Mouse (Mus musculus): Measurements from ENCODE around the gene Evpl. TPM values are rescaled to one million over a fixed set of nuclear protein-coding genes. Genes with fewer than 3 reads are reported as not detected.

The Evpl gene
- polyA plus RNA-seq, 1 experiment from 2014 or later: 0.08 TPM

GRCm38 (mm10) chr11:116212847-116213246 lies 25.0 kb downstream of the Evpl start:
- 74% methylated on average over 6 of the region's 6 CpGs for WGBS (ENCODE audit: insufficient replicate concordance)
- ATAC-seq (ENCODE audit: insufficient read depth): no peak

GRCm38 (mm10) chr11:116210696-116211095 lies 27.2 kb downstream of the Evpl start:
- Histone ChIP-seq H3K4me3 (replicated peaks) (no peak overlapping the region), H3K27ac (replicated peaks) (no peak overlapping the region), H3K36me3 (replicated peaks) (peaks cover 9% of the 10 kb centered on the region; the same call in 1 of the 2 replicates), H3K27me3 (no peaks in the 10 kb centered on the region), H3K4me2 (no peak overlapping the region), H3K9me3 (replicated peaks) (no peaks in the 10 kb centered on the region), H3K4me1 (replicated peaks) (peaks cover 10% of the 10 kb centered on the region; the same call in 1 of the 2 replicates), H3K9ac (no peak overlapping the region)
- ATAC-seq (ENCODE audit: insufficient read depth): no peak
- 54% methylated on average over 5 of the region's 5 CpGs for WGBS (ENCODE audit: insufficient replicate concordance)

More at GRCm38 (mm10) chr11:116212847-116213246, 25.0 kb downstream of the Evpl start:
- no peak overlapping the region for H3K4me2 ChIP-seq
- H3K9me3 ChIP-seq (replicated peaks): no peaks in the 10 kb centered on the region
- no peaks in the 10 kb centered on the region for H3K27me3 ChIP-seq
- H3K36me3 ChIP-seq (replicated peaks): no peaks in the 10 kb centered on the region
- peaks cover 10% of the 10 kb centered on the region; the same call in 1 of the 2 replicates for H3K4me1 ChIP-seq (replicated peaks)
- no peak overlapping the region for H3K27ac ChIP-seq (replicated peaks)
- no peak overlapping the region for H3K9ac ChIP-seq
- H3K4me3 ChIP-seq (replicated peaks): no peak overlapping the region

GRCm38 (mm10) chr11:116209257-116209656 lies 28.6 kb downstream of the Evpl start:
- no peak overlapping the region for H3K9ac ChIP-seq
- H3K4me2 ChIP-seq: no peak overlapping the region
- H3K4me3 ChIP-seq (replicated peaks): no peak overlapping the region
- no peaks in the 10 kb centered on the region for H3K9me3 ChIP-seq (replicated peaks)
- H3K27ac ChIP-seq (replicated peaks): no peak overlapping the region
- peaks cover 10% of the 10 kb centered on the region; the same call in 1 of the 2 replicates for H3K4me1 ChIP-seq (replicated peaks)
- 69% methylated on average over 8 of the region's 8 CpGs for WGBS (ENCODE audit: insufficient replicate concordance)
- H3K36me3 ChIP-seq (replicated peaks): peaks cover 19% of the 10 kb centered on the region
- no peaks in the 10 kb centered on the region for H3K27me3 ChIP-seq
- ATAC-seq (ENCODE audit: insufficient read depth): no peak

GRCm38 (mm10) chr11:116208660-116209059 lies 29.2 kb downstream of the Evpl start:
- Histone ChIP-seq H3K27ac (replicated peaks) (no peak overlapping the region), H3K4me2 (no peak overlapping the region), H3K4me3 (replicated peaks) (no peak overlapping the region), H3K9me3 (replicated peaks) (no peaks in the 10 kb centered on the region), H3K36me3 (replicated peaks) (peaks cover 19% of the 10 kb centered on the region), H3K4me1 (replicated peaks) (peaks cover 10% of the 10 kb centered on the region; the same call in 1 of the 2 replicates), H3K9ac (no peak overlapping the region), H3K27me3 (no peaks in the 10 kb centered on the region)
- ATAC-seq (ENCODE audit: insufficient read depth): no peak
- 74% methylated on average over 3 of the region's 3 CpGs for WGBS (ENCODE audit: insufficient replicate concordance)

- H3K4me2 ChIP-seq: no peak overlapping the region
- peaks cover 19% of the 10 kb centered on the region for H3K36me3 ChIP-seq (replicated peaks)
- H3K4me1 ChIP-seq (replicated peaks): peaks cover 12% of the 10 kb centered on the region; the same call in 1 of the 2 replicates
- no peak overlapping the region for H3K9ac ChIP-seq
- H3K4me3 ChIP-seq (replicated peaks): no peak overlapping the region
- H3K9me3 ChIP-seq (replicated peaks): no peaks in the 10 kb centered on the region
- no peaks in the 10 kb centered on the region for H3K27me3 ChIP-seq
- no peak overlapping the region for H3K27ac ChIP-seq (replicated peaks)
- 51% methylated on average over 4 of the region's 4 CpGs for WGBS (ENCODE audit: insufficient replicate concordance)
- ATAC-seq (ENCODE audit: insufficient read depth): no peak
Measured at GRCm38 (mm10) chr11:116206678-116207077, 31.2 kb downstream of the Evpl start.

- no peak overlapping the region for H3K27ac ChIP-seq (replicated peaks)
Measured at GRCm38 (mm10) chr11:116203150-116203549, 34.7 kb downstream of the Evpl start.

GRCm38 (mm10) chr11:116201151-116201550 lies 36.7 kb downstream of the Evpl start:
- WGBS (ENCODE audit: insufficient replicate concordance): 72% methylated on average over 2 of the region's 2 CpGs
- Histone ChIP-seq H3K4me3 (replicated peaks) (no peak overlapping the region), H3K4me2 (no peak overlapping the region), H3K9ac (no peak overlapping the region), H3K36me3 (replicated peaks) (peaks cover 15% of the 10 kb centered on the region), H3K9me3 (replicated peaks) (no peaks in the 10 kb centered on the region), H3K4me1 (replicated peaks) (peaks cover 37% of the 10 kb centered on the region), H3K27me3 (no peaks in the 10 kb centered on the region), H3K27ac (replicated peaks) (no peak overlapping the region)
- no peak for ATAC-seq (ENCODE audit: insufficient read depth)

More at GRCm38 (mm10) chr11:116203150-116203549, 34.7 kb downstream of the Evpl start:
- H3K36me3 ChIP-seq (replicated peaks): peaks cover 19% of the 10 kb centered on the region
- no peak for ATAC-seq (ENCODE audit: insufficient read depth)
- H3K4me1 ChIP-seq (replicated peaks): peaks cover 20% of the 10 kb centered on the region
- no peak overlapping the region for H3K4me3 ChIP-seq (replicated peaks)
- H3K4me2 ChIP-seq: no peak overlapping the region
- 79% methylated on average over 3 of the region's 3 CpGs for WGBS (ENCODE audit: insufficient replicate concordance)
- H3K27me3 ChIP-seq: no peaks in the 10 kb centered on the region
- H3K9me3 ChIP-seq (replicated peaks): no peaks in the 10 kb centered on the region
- no peak overlapping the region for H3K9ac ChIP-seq

GRCm38 (mm10) chr11:116198639-116199531 lies 39.0 kb downstream of the Evpl start, which contains the start of the genes Ten1 and Acox1:
Gene Ten1, plus strand, starts transcription at chr11:116198855.
Gene Acox1, minus strand, starts transcription at chr11:116199045.
- Histone ChIP-seq H3K4me1 (replicated peaks) (peaks cover 55% of the 10 kb centered on the region), H3K9me3 (replicated peaks) (no peaks in the 10 kb centered on the region), H3K9ac (peak within 1 kb of the TSS; percentile 83), H3K4me3 (replicated peaks) (peak within 1 kb of the TSS; percentile 88), H3K36me3 (replicated peaks) (peaks cover 6% of the 10 kb centered on the region; the same call in 1 of the 2 replicates), H3K27me3 (no peaks in the 10 kb centered on the region), H3K27ac (replicated peaks) (peak within 1 kb of the TSS; percentile 91), H3K4me2 (peak within 1 kb of the TSS; percentile 86)
- peak; percentile 96 for ATAC-seq (ENCODE audit: insufficient read depth)
- WGBS (ENCODE audit: insufficient replicate concordance): under 1% methylated on average over 61 of the region's 62 CpGs

GRCm38 (mm10) chr11:116198132-116198531 lies 39.7 kb downstream of the Evpl start:
- Histone ChIP-seq H3K36me3 (replicated peaks) (peaks cover 6% of the 10 kb centered on the region; the same call in 1 of the 2 replicates), H3K4me2 (peak overlapping the region; percentile 86), H3K4me1 (replicated peaks) (peaks cover 53% of the 10 kb centered on the region), H3K9me3 (replicated peaks) (no peaks in the 10 kb centered on the region), H3K27me3 (no peaks in the 10 kb centered on the region), H3K9ac (peak overlapping the region; percentile 83), H3K4me3 (replicated peaks) (peak overlapping the region; percentile 88), H3K27ac (replicated peaks) (peak overlapping the region; percentile 91)
- 19% methylated on average over 13 of the region's 13 CpGs for WGBS (ENCODE audit: insufficient replicate concordance)
- ATAC-seq (ENCODE audit: insufficient read depth): peak; percentile 5; the same call in 1 of the 2 replicates

- Histone ChIP-seq H3K27ac (replicated peaks) (0 out of 2 replicates have a peak overlapping the region, but pooled peaks have one; percentile 3), H3K4me3 (replicated peaks) (peak overlapping the region; percentile 88), H3K4me2 (peak overlapping the region; percentile 86), H3K27me3 (no peaks in the 10 kb centered on the region), H3K4me1 (replicated peaks) (peaks cover 53% of the 10 kb centered on the region), H3K9ac (no peak overlapping the region), H3K36me3 (replicated peaks) (peaks cover 9% of the 10 kb centered on the region; the same call in 1 of the 2 replicates), H3K9me3 (replicated peaks) (no peaks in the 10 kb centered on the region)
- no peak for ATAC-seq (ENCODE audit: insufficient read depth)
- 80% methylated on average over 6 of the region's 6 CpGs for WGBS (ENCODE audit: insufficient replicate concordance)
Measured at GRCm38 (mm10) chr11:116197584-116197906, 40.3 kb downstream of the Evpl start.

GRCm38 (mm10) chr11:116196866-116197583 lies 40.9 kb downstream of the Evpl start:
- Histone ChIP-seq H3K4me2 (peak overlapping the region; percentile 86), H3K36me3 (replicated peaks) (peaks cover 9% of the 10 kb centered on the region; the same call in 1 of the 2 replicates), H3K27ac (replicated peaks) (0 out of 2 replicates have a peak overlapping the region, but pooled peaks have one; percentile 3), H3K4me1 (replicated peaks) (peaks cover 53% of the 10 kb centered on the region), H3K9ac (no peak overlapping the region), H3K9me3 (replicated peaks) (no peaks in the 10 kb centered on the region), H3K4me3 (replicated peaks) (peak overlapping the region; percentile 88), H3K27me3 (no peaks in the 10 kb centered on the region)
- no peak for ATAC-seq (ENCODE audit: insufficient read depth)
- 84% methylated on average over 18 of the region's 18 CpGs for WGBS (ENCODE audit: insufficient replicate concordance)
